Mouse (Mus musculus) kidney, adult 2 months (tissue): ENCODE measurements around the gene Gm9758. TPM values are rescaled to one million over a fixed set of nuclear protein-coding genes. Genes with fewer than 3 reads are reported as not detected.
"Not testable (repeated sequence)": the region's sequence is repeated elsewhere in the genome, so short reads cannot be mapped to it uniquely, and the experiment has no call there.

Experiments used
- DNase-seq: peaks from one replicate; pipeline ENCODE4 v3.0.0; 2021
- H3K27ac ChIP-seq: fragments of 200-500 bp; 2 replicates; pipeline ENCODE4 v1.5.1; 2012; ENCODE audit warnings: low read depth, low read length, control low read depth, inconsistent platforms; ENCODE audit not compliant: insufficient read depth
- H3K27me3 ChIP-seq: fragments of 200-500 bp; replicated peaks from 2 replicates; pipeline ENCODE4 v1.6.1; 2012; ENCODE audit warnings: mild to moderate bottlenecking, moderate library complexity, low read length, inconsistent platforms; ENCODE audit not compliant: control insufficient read depth, insufficient read depth
- H3K36me3 ChIP-seq: fragments of 200-500 bp; 2 replicates; pipeline ENCODE4 v1.6.1; 2012; ENCODE audit warnings: mild to moderate bottlenecking, moderate library complexity, low read length, inconsistent platforms; ENCODE audit not compliant: control insufficient read depth, insufficient read depth
- H3K4me1 ChIP-seq: fragments of 200-500 bp; 2 replicates; pipeline ENCODE4 v1.6.1; 2011; ENCODE audit warnings: low read length; ENCODE audit not compliant: control insufficient read depth, insufficient read depth
- H3K4me3 ChIP-seq: fragments of 200-500 bp; 2 replicates; pipeline ENCODE4 v1.5.1; 2011; ENCODE audit warnings: mild to moderate bottlenecking, low read depth, low read length, control low read depth; ENCODE audit not compliant: insufficient read depth
- WGBS: fragments of 180-500 bp; shearing (Covaris S2); methylation state at CpG from one replicate; pipeline ENCODE4 v1.1.7; 2018; 5-methylcytosine and 5-hydroxymethylcytosine counted together
- polyA plus RNA-seq: library from polyadenylated mRNA; depleted of rRNA; stranded (reverse); fragments of >200 nt; gene quantifications from 2 replicates; pipeline ENCODE4 v1.2.3, GENCODE M21; 2012; rRNA removed

Gm9758 gene
- polyA plus RNA-seq = not detected in 2 replicates

- H3K36me3 ChIP-seq, H3K4me1 ChIP-seq, H3K27ac ChIP-seq, H3K4me3 ChIP-seq, H3K27me3 ChIP-seq, DNase-seq: not testable (repeated sequence)
- WGBS = 29% methylated on average over 1 of the region's 1 CpGs
Measured at GRCm38 (mm10) chr5:14914799-14915198, at the start of gene Gm9758. Gene Gm9758, minus strand, starts transcription at chr5:14914899.

- not testable (repeated sequence) for H3K27ac ChIP-seq, H3K4me3 ChIP-seq, H3K4me1 ChIP-seq, H3K36me3 ChIP-seq, H3K27me3 ChIP-seq
- DNase-seq = peak; percentile 36
- WGBS = 83% methylated on average over 13 of the region's 13 CpGs
Measured at GRCm38 (mm10) chr5:14963821-14964220, 49.1 kb upstream of the Gm9758 start.

GRCm38 (mm10) chr5:14961502-14961901, 46.8 kb upstream of the Gm9758 start:
- not testable (repeated sequence) for DNase-seq, H3K4me3 ChIP-seq, H3K36me3 ChIP-seq, H3K27ac ChIP-seq, H3K4me1 ChIP-seq, H3K27me3 ChIP-seq
- 81% methylated on average over 4 of the region's 4 CpGs for WGBS

- H3K36me3 ChIP-seq, H3K4me3 ChIP-seq, H3K4me1 ChIP-seq, H3K27me3 ChIP-seq, H3K27ac ChIP-seq, DNase-seq: not testable (repeated sequence)
- 83% methylated on average over 1 of the region's 1 CpGs for WGBS
Measured at GRCm38 (mm10) chr5:14955928-14956706, 41.4 kb upstream of the Gm9758 start.

GRCm38 (mm10) chr5:14953587-14953986, 38.9 kb upstream of the Gm9758 start:
- not testable (repeated sequence) for H3K27me3 ChIP-seq, H3K27ac ChIP-seq, H3K4me3 ChIP-seq, H3K4me1 ChIP-seq, H3K36me3 ChIP-seq, DNase-seq

GRCm38 (mm10) chr5:14952749-14953148, 38.0 kb upstream of the Gm9758 start:
- not testable (repeated sequence) for H3K4me1 ChIP-seq, H3K36me3 ChIP-seq, H3K4me3 ChIP-seq, H3K27ac ChIP-seq, H3K27me3 ChIP-seq, DNase-seq
- 72% methylated on average over 3 of the region's 3 CpGs for WGBS

- not testable (repeated sequence) for H3K4me1 ChIP-seq, H3K27me3 ChIP-seq, H3K4me3 ChIP-seq, H3K36me3 ChIP-seq, H3K27ac ChIP-seq, DNase-seq
- 66% methylated on average over 7 of the region's 7 CpGs for WGBS
Measured at GRCm38 (mm10) chr5:14951822-14952221, 37.1 kb upstream of the Gm9758 start.

GRCm38 (mm10) chr5:14947482-14948198, 32.9 kb upstream of the Gm9758 start:
- 57% methylated on average over 4 of the region's 4 CpGs for WGBS

GRCm38 (mm10) chr5:14945524-14945923, 30.8 kb upstream of the Gm9758 start:
- H3K27ac ChIP-seq, H3K36me3 ChIP-seq, H3K27me3 ChIP-seq, H3K4me3 ChIP-seq, DNase-seq, H3K4me1 ChIP-seq: not testable (repeated sequence)
- 65% methylated on average over 4 of the region's 4 CpGs for WGBS

More at GRCm38 (mm10) chr5:14947482-14948198, 32.9 kb upstream of the Gm9758 start:
- not testable (repeated sequence) for H3K27me3 ChIP-seq, H3K4me3 ChIP-seq, H3K4me1 ChIP-seq, H3K27ac ChIP-seq, H3K36me3 ChIP-seq
- DNase-seq = peak; percentile 38

GRCm38 (mm10) chr5:14941043-14941442, 26.3 kb upstream of the Gm9758 start:
- WGBS = 91% methylated on average over 1 of the region's 1 CpGs
- not testable (repeated sequence) for H3K36me3 ChIP-seq

GRCm38 (mm10) chr5:14938329-14938728, 23.6 kb upstream of the Gm9758 start, which contains the start of gene Speer4e:
Gene Speer4e, minus strand, starts transcription at chr5:14938429.
- H3K36me3 ChIP-seq, H3K4me1 ChIP-seq, H3K4me3 ChIP-seq, DNase-seq, H3K27me3 ChIP-seq, H3K27ac ChIP-seq: not testable (repeated sequence)
- 30% methylated on average over 1 of the region's 1 CpGs for WGBS

More at GRCm38 (mm10) chr5:14941043-14941442, 26.3 kb upstream of the Gm9758 start:
- not testable (repeated sequence) for H3K27me3 ChIP-seq, DNase-seq, H3K4me3 ChIP-seq, H3K27ac ChIP-seq, H3K4me1 ChIP-seq
